Mouse (Mus musculus) neural tube, embryonic 10.5 days (tissue): ENCODE measurements around the gene Rnf208.

ENCODE experiments used
- DNase-seq: peaks from one replicate; pipeline ENCODE4 v3.0.0-alpha.2; 2017; ENCODE audit warnings: low spot score; ENCODE audit errors: extremely low spot score

Gene Rnf208

GRCm38 (mm10) chr2:25278928-25279882, 37.1 kb downstream of the Rnf208 start:
- peak; percentile 64 for DNase-seq

- no peak for DNase-seq
Observed at GRCm38 (mm10) chr2:25285551-25285950, 43.5 kb downstream of the Rnf208 start.

GRCm38 (mm10) chr2:25286314-25286713, 44.3 kb downstream of the Rnf208 start:
- DNase-seq = no peak

GRCm38 (mm10) chr2:25286837-25287636, 45.0 kb downstream of the Rnf208 start:
- no peak for DNase-seq

- no peak for DNase-seq
Observed at GRCm38 (mm10) chr2:25287927-25288649, 46.0 kb downstream of the Rnf208 start, which contains the start of gene Tmem210. Tmem210 (plus strand) TSS chr2:25288145.

GRCm38 (mm10) chr2:25288734-25289345, 46.8 kb downstream of the Rnf208 start:
- no peak for DNase-seq

GRCm38 (mm10) chr2:25289651-25290050, 47.6 kb downstream of the Rnf208 start, which contains the start of gene Lrrc26:
Lrrc26 (plus strand) TSS chr2:25289915.
- no peak for DNase-seq

GRCm38 (mm10) chr2:25290101-25290815, 48.2 kb downstream of the Rnf208 start:
- no peak for DNase-seq

- no peak for DNase-seq
Observed at GRCm38 (mm10) chr2:25290816-25291130, 48.7 kb downstream of the Rnf208 start.

GRCm38 (mm10) chr2:25291184-25292053, 49.4 kb downstream of the Rnf208 start:
- DNase-seq = peak; percentile 33

- no peak for DNase-seq
Observed at GRCm38 (mm10) chr2:25292054-25292544, 50.0 kb downstream of the Rnf208 start.

- peak; percentile 85 for DNase-seq
Observed at GRCm38 (mm10) chr2:25292856-25293255, 50.8 kb downstream of the Rnf208 start.

GRCm38 (mm10) chr2:25293706-25294105, 51.7 kb downstream of the Rnf208 start:
- DNase-seq = no peak
